Mouse (Mus musculus) midbrain, embryonic 14.5 days (tissue): Measurements from ENCODE around the gene Mmachc. TPM values are rescaled to one million over a fixed set of nuclear protein-coding genes. Genes with fewer than 3 reads are reported as not detected.

Source experiments
- ATAC-seq: fragments of 200-750 bp; cut with Nextera tagmentation; 2 replicates; pipeline ENCODE4 v1.8.0; 2017; ENCODE audit warnings: moderate number of reproducible peaks, moderate library complexity; ENCODE audit not compliant: low FRiP score, low TSS enrichment
- DNase-seq: peaks from one replicate; pipeline ENCODE4 v3.0.0-alpha.2; 2015
- H3K27ac ChIP-seq: fragments of 300-500 bp; sonication (generic); replicated peaks from 2 replicates; pipeline ENCODE4 v1.5.1; 2014; ENCODE audit warnings: mild to moderate bottlenecking, low read depth, low read length, moderate library complexity
- H3K27me3 ChIP-seq: fragments of 300-500 bp; sonication (generic); 2 replicates; pipeline ENCODE4 v1.6.1; 2014; ENCODE audit warnings: low read length, control low read depth, mixed read lengths; ENCODE audit not compliant: control insufficient read depth, insufficient read depth
- H3K36me3 ChIP-seq: fragments of 300-500 bp; sonication (generic); 2 replicates; pipeline ENCODE4 v1.6.1; 2014; ENCODE audit warnings: low read length, control low read depth; ENCODE audit not compliant: control insufficient read depth, insufficient read depth
- H3K4me1 ChIP-seq: fragments of 300-500 bp; sonication (generic); 2 replicates; pipeline ENCODE4 v1.6.1; 2014; ENCODE audit warnings: mild to moderate bottlenecking, antibody characterized with exemption, low read length, control low read depth; ENCODE audit not compliant: control insufficient read depth, insufficient read depth
- H3K4me2 ChIP-seq: fragments of 300-500 bp; sonication (generic); 2 replicates; pipeline ENCODE4 v1.6.1; 2014; ENCODE audit warnings: mild to moderate bottlenecking, low read length, moderate library complexity
- H3K4me3 ChIP-seq: fragments of 300-500 bp; sonication (generic); replicated peaks from 2 replicates; pipeline ENCODE4 v1.5.1; 2014; ENCODE audit warnings: low read depth, low read length
- H3K9ac ChIP-seq: fragments of 300-500 bp; sonication (generic); replicated peaks from 2 replicates; pipeline ENCODE4 v1.6.1; 2014; ENCODE audit warnings: mild to moderate bottlenecking, low read length, moderate library complexity
- H3K9me3 ChIP-seq: fragments of 300-500 bp; sonication (generic); 2 replicates; pipeline ENCODE4 v1.6.1; 2016; ENCODE audit warnings: low read length, control low read depth, mixed read lengths; ENCODE audit not compliant: control insufficient read depth
- WGBS: fragments of 180-500 bp; shearing (Covaris S2); extraction: QIAGEN DNeasy Blood & Tissue Kit; methylation state at CpG from one replicate; pipeline ENCODE4 v1.1.7; 2014; 5-methylcytosine and 5-hydroxymethylcytosine counted together
- polyA plus RNA-seq: library from polyadenylated mRNA; unstranded; fragments of >200 nt; fragmentation: Nextera tagmentation; extraction: Ambion mirVana; gene quantifications from 2 replicates; pipeline ENCODE4 v1.2.1, GENCODE M21; 2014

The Mmachc gene
- polyA plus RNA-seq = 16.3 and 20.6 TPM in 2 replicates

DNA sequence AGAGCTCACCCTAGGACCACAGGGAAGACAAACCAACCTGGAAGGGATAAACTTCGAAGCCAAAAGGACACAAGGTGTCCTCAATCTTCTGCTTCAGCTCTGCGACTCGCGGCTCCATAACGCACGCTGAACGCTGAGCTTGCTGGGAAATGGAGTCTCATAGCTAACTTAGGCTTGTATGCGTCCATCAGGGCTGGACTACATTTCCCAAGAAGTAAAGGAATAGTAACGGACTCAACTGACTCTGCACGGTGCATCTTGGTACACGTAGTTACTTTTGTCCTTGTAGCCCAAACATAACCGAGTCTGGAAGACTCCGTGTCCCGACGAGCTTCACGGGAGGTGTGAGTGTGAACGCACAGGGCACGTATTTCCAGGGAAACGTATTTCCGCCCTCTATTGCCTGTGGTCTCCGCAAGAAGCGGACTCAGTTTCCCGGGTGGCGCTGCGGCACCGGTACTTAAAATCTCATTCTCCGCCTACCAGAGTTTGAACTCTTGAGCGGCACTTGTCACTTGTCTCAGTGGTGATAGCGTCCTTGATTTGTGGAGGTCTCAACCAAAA is at the start of gene Mmachc, which contains the start of gene Ccdc163:
Gene Mmachc (minus strand): TSS at position 206 of the 564 bp plus-strand sequence.
Gene Ccdc163 (plus strand): TSS at position 309 of the 564 bp plus-strand sequence.
- ATAC-seq = peak; percentile 99
- under 1% methylated on average over 29 of the region's 29 CpGs for WGBS
- peak within 1 kb of the TSS; percentile 55; the same call in 1 of the 2 replicates for H3K27ac ChIP-seq

DNA sequence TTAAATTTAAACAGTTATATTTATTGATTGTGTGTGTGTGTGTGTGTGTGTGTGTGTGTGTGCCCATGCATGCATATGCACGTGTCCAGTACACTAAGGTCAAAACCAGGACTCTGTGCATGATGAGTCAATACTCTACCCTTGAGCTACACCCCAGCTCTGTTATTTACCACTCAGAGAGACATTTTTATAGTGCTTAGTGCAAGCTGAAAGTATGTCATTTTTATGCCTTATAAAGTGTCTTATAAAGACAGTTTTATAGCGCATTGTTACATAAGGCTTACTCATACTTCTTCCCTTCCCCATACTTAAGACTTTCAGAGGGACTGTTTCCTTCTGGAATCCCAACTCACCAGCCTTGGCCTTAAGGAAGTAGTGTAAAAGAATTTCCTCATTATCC is 41.5 kb upstream of the Mmachc start:
- Histone ChIP-seq H3K4me3 (no peak overlapping the region), H3K36me3 (no peaks in the 10 kb centered on the region), H3K27ac (no peak overlapping the region), H3K4me2 (no peak overlapping the region), H3K27me3 (no peaks in the 10 kb centered on the region), H3K9ac (no peak overlapping the region), H3K4me1 (no peaks in the 10 kb centered on the region), H3K9me3 (no peaks in the 10 kb centered on the region)
- ATAC-seq (no peak), DNase-seq (no peak)
- 89% methylated on average over 2 of the region's 2 CpGs for WGBS

More for the DNA sequence above, at the start of gene Mmachc, which contains the start of gene Ccdc163:
- Histone ChIP-seq H3K9ac (peak within 1 kb of the TSS; percentile 64), H3K9me3 (no peaks in the 10 kb centered on the region), H3K36me3 (0 out of 2 replicates have a peak, but pooled peaks cover 6% of the 10 kb centered on the region), H3K4me1 (peaks cover 9% of the 10 kb centered on the region), H3K4me2 (peak within 1 kb of the TSS; percentile 68), H3K27me3 (no peaks in the 10 kb centered on the region), H3K4me3 (peak within 1 kb of the TSS; percentile 69)
- DNase-seq = peak; percentile 97

DNA sequence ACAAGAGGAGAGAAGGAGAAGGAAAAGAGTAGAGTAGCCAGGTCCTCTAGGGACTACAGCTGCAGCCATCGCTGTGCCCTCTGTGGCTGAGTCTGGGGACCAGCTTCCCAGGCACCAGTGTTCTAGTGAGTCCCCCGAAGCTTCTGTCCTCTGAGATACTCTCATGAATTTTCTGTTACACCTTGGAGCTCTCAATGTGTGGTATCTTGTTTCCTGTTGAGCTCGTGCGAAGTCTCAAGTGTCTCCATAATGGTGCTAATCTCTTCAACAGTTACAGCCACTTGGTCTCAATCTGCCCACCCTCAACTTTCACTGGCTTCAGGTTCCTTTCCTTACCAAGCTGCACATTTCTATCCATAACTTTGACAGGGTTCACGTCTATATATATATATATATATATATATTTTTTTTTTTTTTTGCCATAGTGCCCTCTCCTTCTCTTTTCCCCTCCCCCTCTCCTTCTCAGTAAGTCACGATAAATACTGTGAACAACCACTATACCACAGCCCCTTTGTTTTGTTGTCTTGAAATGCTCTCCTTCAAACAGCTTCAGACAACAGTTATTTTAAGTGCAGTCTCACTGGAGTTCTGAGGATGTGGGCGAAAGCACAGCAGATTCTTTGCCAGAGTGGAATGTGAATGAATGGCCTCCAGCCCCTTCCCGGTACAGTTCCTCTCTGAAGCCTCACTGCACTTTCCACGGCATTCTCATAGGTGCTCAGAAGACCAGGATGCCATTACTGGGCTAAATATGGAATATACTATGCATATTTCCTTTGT is 31.0 kb upstream of the Mmachc start:
- no peak overlapping the region for H3K4me3 ChIP-seq
- H3K27me3 ChIP-seq = no peaks in the 10 kb centered on the region
- ATAC-seq = no peak
- no peak for DNase-seq
- no peaks in the 10 kb centered on the region for H3K9me3 ChIP-seq
- H3K36me3 ChIP-seq = no peaks in the 10 kb centered on the region
- 90% methylated on average over 9 of the region's 9 CpGs for WGBS
- no peak overlapping the region for H3K27ac ChIP-seq
- no peak overlapping the region for H3K4me2 ChIP-seq
- H3K4me1 ChIP-seq = no peaks in the 10 kb centered on the region
- H3K9ac ChIP-seq = no peak overlapping the region

DNA sequence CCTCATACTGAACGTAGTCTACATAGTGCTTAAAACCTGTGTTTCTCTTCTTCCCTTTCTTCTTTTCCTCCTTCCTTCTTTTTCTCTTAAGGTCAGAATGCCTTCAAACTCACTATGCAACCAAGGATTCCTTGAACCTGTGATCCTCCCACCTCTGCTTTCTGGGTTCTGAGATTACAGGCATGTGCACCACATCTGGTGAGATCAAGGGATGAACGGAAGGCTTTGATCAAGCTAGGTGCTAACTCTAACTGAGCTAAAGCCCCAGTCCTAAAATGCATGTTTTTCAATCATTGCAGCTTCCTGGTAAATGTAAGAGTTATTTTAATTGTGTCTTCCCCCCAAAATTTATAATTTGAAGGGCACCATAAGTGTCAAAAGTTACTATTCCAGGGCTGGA is 26.8 kb upstream of the Mmachc start:
- WGBS = 88% methylated on average over 2 of the region's 2 CpGs
- Histone ChIP-seq H3K4me3 (no peak overlapping the region), H3K9me3 (no peaks in the 10 kb centered on the region), H3K4me2 (no peak overlapping the region), H3K9ac (no peak overlapping the region), H3K36me3 (no peaks in the 10 kb centered on the region), H3K4me1 (no peaks in the 10 kb centered on the region), H3K27ac (no peak overlapping the region), H3K27me3 (no peaks in the 10 kb centered on the region)
- ATAC-seq (no peak), DNase-seq (no peak)

DNA sequence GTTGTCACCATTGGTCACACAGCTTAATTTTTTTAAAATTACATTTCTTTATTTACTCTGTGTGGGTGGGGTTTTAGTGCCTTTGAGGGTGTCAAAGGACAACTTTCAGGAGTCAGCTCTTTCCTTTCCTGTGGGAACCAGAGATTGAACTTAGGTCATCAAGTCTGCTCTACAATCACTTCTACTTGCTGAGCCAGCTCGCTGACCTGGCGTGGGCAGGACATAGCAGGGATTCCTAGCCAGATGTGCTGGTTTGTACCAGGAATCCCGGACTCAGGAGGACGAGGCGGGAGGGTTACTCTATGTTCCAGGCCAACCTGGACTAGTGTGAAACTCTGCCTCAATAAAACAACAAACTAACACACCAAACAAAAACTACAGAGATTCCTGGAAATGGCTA is 24.1 kb upstream of the Mmachc start:
- no peaks in the 10 kb centered on the region for H3K27me3 ChIP-seq
- no peak overlapping the region for H3K4me3 ChIP-seq
- no peak for DNase-seq
- 88% methylated on average over 5 of the region's 5 CpGs for WGBS
- H3K27ac ChIP-seq = no peak overlapping the region
- ATAC-seq = no peak
- no peak overlapping the region for H3K9ac ChIP-seq
- no peak overlapping the region for H3K4me2 ChIP-seq
- no peaks in the 10 kb centered on the region for H3K4me1 ChIP-seq
- no peaks in the 10 kb centered on the region for H3K36me3 ChIP-seq
- H3K9me3 ChIP-seq = no peaks in the 10 kb centered on the region

DNA sequence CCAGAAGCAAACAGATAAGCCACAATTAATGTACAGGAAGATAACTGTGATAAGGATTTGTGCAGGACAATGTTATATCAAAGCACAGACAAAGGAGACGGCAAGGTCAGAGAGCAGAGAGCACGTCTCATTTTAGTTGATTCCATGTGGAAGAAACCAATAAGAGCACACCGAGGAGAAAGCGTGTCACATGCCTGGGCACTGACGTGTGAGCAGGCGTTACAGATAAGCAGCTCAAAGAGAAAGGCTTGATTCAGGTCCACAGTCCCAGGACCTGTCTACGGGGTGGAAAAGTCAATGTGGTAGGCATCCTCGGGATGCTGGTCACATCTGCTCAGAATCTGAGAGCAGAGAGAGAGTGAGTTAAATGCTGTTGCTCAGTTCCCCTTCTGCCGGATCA is 22.9 kb upstream of the Mmachc start:
- Histone ChIP-seq H3K27ac (no peak overlapping the region), H3K4me2 (no peak overlapping the region), H3K9ac (no peak overlapping the region), H3K27me3 (no peaks in the 10 kb centered on the region), H3K4me3 (no peak overlapping the region), H3K9me3 (no peaks in the 10 kb centered on the region), H3K36me3 (no peaks in the 10 kb centered on the region), H3K4me1 (no peaks in the 10 kb centered on the region)
- WGBS = 90% methylated on average over 9 of the region's 9 CpGs
- DNase-seq (no peak), ATAC-seq (no peak)

DNA sequence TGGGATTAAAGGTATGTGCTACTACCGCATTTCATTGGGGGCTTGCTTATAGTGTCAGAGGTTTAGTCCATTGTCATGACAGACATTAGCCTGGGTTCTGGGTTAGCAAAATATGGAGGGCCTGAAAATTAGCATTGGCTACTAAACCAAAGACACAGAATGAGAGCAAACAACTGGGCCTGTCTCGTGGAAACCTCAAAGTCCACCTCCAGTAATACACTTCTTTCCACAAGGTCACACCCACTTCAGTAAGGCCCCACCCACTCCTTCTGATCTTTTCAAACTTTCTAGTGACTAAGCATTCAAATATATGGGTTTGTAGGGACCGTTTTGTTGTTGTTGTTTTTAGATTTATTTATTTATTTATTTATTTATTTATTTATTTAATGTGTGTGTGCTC is 21.3 kb upstream of the Mmachc start:
- Histone ChIP-seq H3K4me2 (no peak overlapping the region), H3K4me1 (no peaks in the 10 kb centered on the region), H3K9me3 (no peaks in the 10 kb centered on the region), H3K27me3 (no peaks in the 10 kb centered on the region), H3K9ac (no peak overlapping the region), H3K4me3 (no peak overlapping the region), H3K27ac (no peak overlapping the region), H3K36me3 (no peaks in the 10 kb centered on the region)
- no peak for ATAC-seq
- no peak for DNase-seq
- 95% methylated on average over 3 of the region's 3 CpGs for WGBS

DNA sequence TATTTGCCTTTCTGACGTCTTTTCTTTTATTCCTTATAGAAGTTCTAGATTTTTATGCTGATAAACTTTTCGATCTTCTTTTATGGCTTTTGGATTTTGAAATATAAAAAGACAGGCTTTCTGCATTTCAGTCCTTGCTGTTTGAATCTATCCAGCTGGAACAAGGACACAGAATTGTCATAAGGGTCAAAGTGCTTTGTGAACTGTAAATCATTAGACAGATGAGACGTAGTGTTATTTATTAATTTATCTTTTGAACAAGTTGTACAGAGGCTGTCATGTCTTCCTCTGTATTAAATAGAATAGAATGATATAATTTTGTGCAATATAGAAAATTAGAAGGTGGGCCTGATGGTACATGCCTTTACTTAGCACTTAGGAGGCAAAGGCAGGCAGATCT is 19.2 kb upstream of the Mmachc start:
- 84% methylated on average over 3 of the region's 3 CpGs for WGBS
- Histone ChIP-seq H3K4me1 (no peaks in the 10 kb centered on the region), H3K27me3 (no peaks in the 10 kb centered on the region), H3K4me3 (no peak overlapping the region), H3K9me3 (no peaks in the 10 kb centered on the region), H3K27ac (no peak overlapping the region), H3K9ac (no peak overlapping the region), H3K4me2 (no peak overlapping the region), H3K36me3 (no peaks in the 10 kb centered on the region)
- ATAC-seq = no peak
- DNase-seq = no peak

DNA sequence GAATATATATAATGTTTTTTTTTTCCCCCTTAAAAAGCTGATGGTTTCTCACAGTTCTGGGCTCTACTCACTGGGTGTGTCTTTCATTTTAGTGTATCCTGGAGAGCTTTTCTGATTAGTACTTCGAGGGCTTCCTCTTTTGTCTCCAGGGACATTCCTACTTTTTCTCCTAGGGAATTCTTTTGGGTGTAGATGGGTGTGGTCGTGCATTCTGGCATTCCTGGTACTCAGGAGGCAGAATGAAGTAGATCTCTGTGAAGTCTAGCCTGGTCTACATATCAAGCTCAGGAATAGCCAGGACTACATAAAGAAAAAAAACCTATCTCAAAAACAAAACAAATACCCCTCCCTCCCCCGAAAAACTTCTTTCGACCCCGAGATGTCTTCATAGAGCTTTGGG is 17.2 kb upstream of the Mmachc start:
- H3K9ac ChIP-seq = no peak overlapping the region
- H3K27me3 ChIP-seq = no peaks in the 10 kb centered on the region
- no peak overlapping the region for H3K4me3 ChIP-seq
- H3K9me3 ChIP-seq = no peaks in the 10 kb centered on the region
- H3K4me2 ChIP-seq = no peak overlapping the region
- DNase-seq (no peak), ATAC-seq (no peak)
- WGBS = 86% methylated on average over 5 of the region's 5 CpGs
- peaks cover 6% of the 10 kb centered on the region; the same call in 1 of the 2 replicates for H3K4me1 ChIP-seq
- H3K27ac ChIP-seq = no peak overlapping the region
- no peaks in the 10 kb centered on the region for H3K36me3 ChIP-seq
